In genomic region chr16:25945151-25945955, GRCm38 (mm10) we compare ENCODE assay signal across 10 mouse cellular contexts.
DNase-seq lines count a peak whose midpoint lies in the region; ATAC-seq lines count a peak whose summit lies in the region.
"Had no signal": no experiment of that assay in that cellular context is flagged by ENCODE, and none has a peak within 500 bp of the region (broad histone marks: within the 10 kb centered on the region; RNA-seq: fewer than 3 reads in every experiment).

No protein-coding gene starts in this region.

- ATAC-seq in hindbrain, embryonic 16.5 days, result peak; percentile 79
- ATAC-seq in monocyte, adult 5-6 weeks (replicated peaks; ENCODE audit: insufficient number of reproducible peaks, low FRiP score, low TSS enrichment, poor library complexity, severe bottlenecking), result no peak

- H3K4me2 ChIP-seq in hindbrain, embryonic 16.5 days (ENCODE audit: low read length), result no peak overlapping the region
- H3K4me2 ChIP-seq: embryonic facial prominence, embryonic 13.5 days had no signal

- no peaks in the 10 kb centered on the region for H3K36me3 ChIP-seq in hindbrain, embryonic 16.5 days (ENCODE audit: control insufficient read depth, insufficient read depth, low read length)
- no peaks in the 10 kb centered on the region for H3K36me3 ChIP-seq in hindbrain, embryonic 10.5 days
- H3K36me3 ChIP-seq: embryonic facial prominence, embryonic 13.5 days had no signal

- H3K4me3 ChIP-seq in hindbrain, embryonic 16.5 days (ENCODE audit: low read length), result no peak overlapping the region
- H3K4me3 ChIP-seq in hindbrain, embryonic 10.5 days, result no peak overlapping the region
- H3K4me3 ChIP-seq: embryonic facial prominence, embryonic 13.5 days had no signal

- intact Hi-C loops in heart, postnatal 10 days (cut with DNase I), result no loop called here

- H3K9me3 ChIP-seq in hindbrain, embryonic 16.5 days (ENCODE audit: control insufficient read depth, low read length), result no peaks in the 10 kb centered on the region
- H3K9me3 ChIP-seq in hindbrain, embryonic 10.5 days, result no peaks in the 10 kb centered on the region
- H3K9me3 ChIP-seq: embryonic facial prominence, embryonic 13.5 days had no signal

- WGBS in hindbrain, embryonic 16.5 days, result 60% methylated on average over 12 of the region's 12 CpGs
- 66% methylated on average over 12 of the region's 12 CpGs for WGBS in hindbrain, embryonic 10.5 days

- no peak overlapping the region for H3K9ac ChIP-seq in hindbrain, embryonic 16.5 days (ENCODE audit: low read depth, low read length)
- H3K9ac ChIP-seq: embryonic facial prominence, embryonic 13.5 days had no signal

- no peaks in the 10 kb centered on the region for H3K4me1 ChIP-seq in hindbrain, embryonic 16.5 days (ENCODE audit: control insufficient read depth, insufficient read depth, low read depth, low read length)
- H3K4me1 ChIP-seq in hindbrain, embryonic 10.5 days (replicated peaks), result no peaks in the 10 kb centered on the region
- H3K4me1 ChIP-seq: embryonic facial prominence, embryonic 13.5 days had no signal

- H3K27ac ChIP-seq in hindbrain, embryonic 16.5 days (ENCODE audit: low read depth, low read length), result no peak overlapping the region; the same call in 1 of the 2 replicates
- H3K27ac ChIP-seq in hindbrain, embryonic 10.5 days, result no peak overlapping the region
- H3K27ac ChIP-seq: embryonic facial prominence, embryonic 13.5 days had no signal

- no peak for DNase-seq in hindbrain, embryonic 10.5 days (ENCODE audit: low spot score)
- peak; percentile 85 for DNase-seq in Muller cell, postnatal 12 days (ENCODE audit: inconsistent ontology term)
- peak; percentile 22 to 36 for DNase-seq in cerebellum, adult 18-20 months
- DNase-seq in heart, postnatal 10 days, result peak; percentile 10 to 30
- DNase-seq in natural killer cell, adult 2 months (ENCODE audit: low spot score in 2 of 2), result no peak
- no peak for DNase-seq in frontal cortex, adult 2 months (ENCODE audit: extremely low spot score in 1 of 2, low spot score in 1 of 2)
- DNase-seq: layer of hippocampus, adult 9-11 months had no signal

- no peaks in the 10 kb centered on the region for H3K27me3 ChIP-seq in hindbrain, embryonic 16.5 days (replicated peaks; ENCODE audit: control insufficient read depth, insufficient read depth, low read length)
- H3K27me3 ChIP-seq in hindbrain, embryonic 10.5 days (ENCODE audit: insufficient read depth, poor library complexity, severe bottlenecking), result no peaks in the 10 kb centered on the region
- H3K27me3 ChIP-seq: embryonic facial prominence, embryonic 13.5 days had no signal

Comparison
In these comparisons a context has a peak if more than half of its experiments do, and no peak if none do; other contexts are left out.
1. DNase-seq: peak in Muller cell, postnatal 12 days (single experiment), cerebellum, adult 18-20 months (2 of 2) and heart, postnatal 10 days (2 of 2); none in hindbrain, embryonic 10.5 days (single experiment), natural killer cell, adult 2 months (0 of 2) and frontal cortex, adult 2 months (0 of 2).